Mouse (Mus musculus) ES-Bruce4 (cell line): ENCODE data around the gene Relt.

Experiments
- CTCF ChIP-seq: IDR thresholded peaks from one replicate; pipeline ENCODE4 v1.8.1; 2011; ENCODE audit warnings: low read depth, low read length
- EP300 ChIP-seq: IDR thresholded peaks from 2 replicates; pipeline ENCODE4 v1.6.1; 2011; ENCODE audit warnings: low read depth, low read length; ENCODE audit not compliant: insufficient read depth

DNA sequence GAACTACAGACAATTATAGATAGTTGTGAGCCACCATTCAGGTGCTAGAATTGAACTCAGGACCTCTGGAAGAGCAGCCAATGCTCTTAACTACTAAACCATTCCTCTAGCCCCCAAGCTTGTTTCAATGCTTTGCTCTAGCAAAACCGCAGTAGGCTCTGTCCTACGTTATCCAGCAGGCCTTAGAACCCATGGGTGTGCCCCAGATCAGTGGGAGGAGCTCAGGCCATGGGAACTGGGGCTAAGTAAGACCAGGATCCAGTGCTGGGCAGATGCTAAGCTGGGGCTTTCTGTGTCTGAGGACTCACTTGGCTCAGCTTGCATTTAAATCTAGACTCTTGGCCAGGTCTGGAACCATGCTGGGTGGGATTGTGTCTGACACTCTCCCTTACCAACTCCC is 4.3 kb upstream of the Relt start:
- TF ChIP-seq CTCF (no peak), EP300 (no peak)
